Mouse (Mus musculus): ENCODE results near the gene 4933406M09Rik. TPM values are rescaled to one million over a fixed set of nuclear protein-coding genes. Genes with fewer than 3 reads are reported as not detected.

The 4933406M09Rik gene
- polyA plus RNA-seq, 1 experiment from 2014 or later = not detected

DNA sequence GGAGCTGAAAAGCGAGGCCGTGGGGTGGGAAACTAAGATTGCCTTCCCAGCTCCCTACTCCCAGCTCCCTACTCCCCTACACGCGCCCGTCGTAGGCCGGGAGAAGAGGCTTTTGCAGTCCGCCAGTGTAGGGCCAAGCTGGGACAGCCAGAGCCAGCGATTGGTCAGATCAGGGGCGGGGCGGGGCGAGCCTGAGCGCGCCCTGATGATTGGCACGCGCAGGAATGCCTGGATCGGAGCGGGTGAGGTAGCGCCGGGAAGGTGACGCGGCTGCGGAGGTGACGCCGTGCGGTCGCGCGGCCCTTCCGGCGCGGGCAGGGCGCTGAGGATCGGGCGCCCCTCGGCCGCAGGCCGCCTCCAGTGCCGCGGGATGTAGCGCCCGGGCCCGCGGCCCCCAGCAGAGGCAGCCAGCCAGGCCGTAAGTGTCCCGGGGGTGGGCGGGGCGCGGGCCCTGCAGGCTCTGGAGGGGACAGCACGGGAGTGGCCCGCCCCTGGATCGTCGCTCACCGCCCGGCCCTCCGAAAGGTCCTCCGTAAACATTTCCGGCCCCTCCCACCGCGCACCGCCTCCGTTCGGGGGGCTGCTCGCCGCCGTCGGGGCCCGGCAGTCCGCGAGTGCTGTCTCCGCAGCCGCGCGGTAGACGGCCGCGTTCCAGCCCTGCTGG is 29.6 kb downstream of the 4933406M09Rik start, which contains the start of gene Adipor1:
Gene Adipor1 (plus strand): TSS at position 211 of the 664 bp plus-strand sequence.
- Histone ChIP-seq H3K4me3 (ENCODE audit: low read depth, low read length) (peak within 1 kb of the TSS; percentile 80), H3K27ac (ENCODE audit: low read depth, low read length) (peak within 1 kb of the TSS; percentile 91), H3K4me1 (ENCODE audit: control insufficient read depth, insufficient read depth, low read length) (peaks cover 7% of the 10 kb centered on the region; the same call in 1 of the 2 replicates), H3K4me2 (ENCODE audit: low read depth) (peak within 1 kb of the TSS; percentile 65), H3K36me3 (ENCODE audit: control insufficient read depth, insufficient read depth, low read length) (no peaks in the 10 kb centered on the region), H3K9ac (ENCODE audit: low read length) (peak within 1 kb of the TSS; percentile 88), H3K27me3 (ENCODE audit: control insufficient read depth, insufficient read depth, low read length) (no peaks in the 10 kb centered on the region), H3K9me3 (ENCODE audit: control insufficient read depth, low read length) (no peaks in the 10 kb centered on the region)
- DNase-seq (ENCODE audit: low spot score) (peak; percentile 98), ATAC-seq (ENCODE audit: insufficient read depth, low FRiP score, low TSS enrichment) (peak; percentile 99)
- 0% methylated on average over 70 of the region's 77 CpGs for WGBS

DNA sequence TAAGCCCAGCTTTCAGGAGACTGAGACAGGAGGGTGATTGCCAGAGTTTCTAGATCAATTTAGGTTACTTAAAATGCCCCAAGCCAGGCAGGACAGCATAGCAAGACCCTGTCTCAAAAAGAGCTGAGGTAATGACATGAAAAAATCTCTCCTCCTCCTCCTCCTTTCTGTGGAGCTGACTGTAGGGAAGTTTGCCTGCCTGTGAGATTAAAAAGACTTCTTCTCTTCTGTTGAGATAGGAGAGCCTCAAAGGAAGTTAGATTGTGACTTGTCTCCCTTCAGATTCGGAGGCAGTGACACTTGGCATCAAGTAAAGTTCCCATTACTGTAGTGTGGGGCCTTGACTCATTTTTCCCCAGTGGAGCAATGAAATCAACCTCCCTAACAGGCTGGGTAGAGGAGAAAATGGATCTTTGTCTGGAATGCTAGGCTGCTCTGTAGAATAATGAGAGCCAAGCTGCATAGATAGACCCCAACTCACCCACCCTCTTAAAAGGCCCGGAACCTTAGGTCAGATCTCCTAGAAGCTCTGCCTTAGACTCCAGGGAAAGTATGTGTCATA is 32.8 kb downstream of the 4933406M09Rik start:
- ATAC-seq (ENCODE audit: insufficient read depth, low FRiP score, low TSS enrichment) (no peak), DNase-seq (ENCODE audit: low spot score) (no peak)
- Histone ChIP-seq H3K9ac (ENCODE audit: low read length) (no peak overlapping the region), H3K4me2 (ENCODE audit: low read depth) (no peak overlapping the region), H3K4me3 (ENCODE audit: low read depth, low read length) (no peak overlapping the region), H3K4me1 (ENCODE audit: control insufficient read depth, insufficient read depth, low read length) (peaks cover 7% of the 10 kb centered on the region; the same call in 1 of the 2 replicates), H3K36me3 (ENCODE audit: control insufficient read depth, insufficient read depth, low read length) (peaks cover 2% of the 10 kb centered on the region; the same call in 1 of the 2 replicates), H3K27ac (ENCODE audit: low read depth, low read length) (no peak overlapping the region), H3K27me3 (ENCODE audit: control insufficient read depth, insufficient read depth, low read length) (no peaks in the 10 kb centered on the region), H3K9me3 (ENCODE audit: control insufficient read depth, low read length) (no peaks in the 10 kb centered on the region)
- WGBS = 89% methylated on average over 2 of the region's 2 CpGs

DNA sequence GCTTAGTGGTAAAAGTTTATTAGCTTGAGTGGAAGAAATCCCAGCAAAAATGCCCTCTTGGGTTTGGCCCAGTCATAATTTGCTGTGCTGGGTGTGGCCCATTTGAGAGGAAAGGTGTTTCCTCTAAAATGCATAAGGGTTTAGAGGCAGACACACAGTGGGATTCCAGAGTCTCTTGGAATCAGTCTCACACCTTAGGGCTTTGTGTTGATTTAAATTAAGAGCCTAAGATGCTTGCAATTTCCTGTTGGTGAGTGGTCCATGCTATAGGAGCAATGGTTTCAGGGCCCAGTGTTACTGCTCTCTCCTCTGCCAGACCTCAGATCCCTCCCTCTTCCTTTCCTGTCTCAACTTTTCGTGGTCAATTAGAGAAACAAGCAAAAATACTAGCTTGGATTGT is 33.4 kb downstream of the 4933406M09Rik start:
- Histone ChIP-seq H3K4me3 (ENCODE audit: low read depth, low read length) (no peak overlapping the region), H3K4me1 (ENCODE audit: control insufficient read depth, insufficient read depth, low read length) (peaks cover 7% of the 10 kb centered on the region; the same call in 1 of the 2 replicates), H3K27ac (ENCODE audit: low read depth, low read length) (no peak overlapping the region), H3K9ac (ENCODE audit: low read length) (no peak overlapping the region), H3K9me3 (ENCODE audit: control insufficient read depth, low read length) (no peaks in the 10 kb centered on the region), H3K27me3 (ENCODE audit: control insufficient read depth, insufficient read depth, low read length) (no peaks in the 10 kb centered on the region), H3K36me3 (ENCODE audit: control insufficient read depth, insufficient read depth, low read length) (peaks cover 2% of the 10 kb centered on the region; the same call in 1 of the 2 replicates), H3K4me2 (ENCODE audit: low read depth) (no peak overlapping the region)
- DNase-seq (ENCODE audit: low spot score) (no peak), ATAC-seq (ENCODE audit: insufficient read depth, low FRiP score, low TSS enrichment) (no peak)
- WGBS = 70% methylated on average over 1 of the region's 1 CpGs

DNA sequence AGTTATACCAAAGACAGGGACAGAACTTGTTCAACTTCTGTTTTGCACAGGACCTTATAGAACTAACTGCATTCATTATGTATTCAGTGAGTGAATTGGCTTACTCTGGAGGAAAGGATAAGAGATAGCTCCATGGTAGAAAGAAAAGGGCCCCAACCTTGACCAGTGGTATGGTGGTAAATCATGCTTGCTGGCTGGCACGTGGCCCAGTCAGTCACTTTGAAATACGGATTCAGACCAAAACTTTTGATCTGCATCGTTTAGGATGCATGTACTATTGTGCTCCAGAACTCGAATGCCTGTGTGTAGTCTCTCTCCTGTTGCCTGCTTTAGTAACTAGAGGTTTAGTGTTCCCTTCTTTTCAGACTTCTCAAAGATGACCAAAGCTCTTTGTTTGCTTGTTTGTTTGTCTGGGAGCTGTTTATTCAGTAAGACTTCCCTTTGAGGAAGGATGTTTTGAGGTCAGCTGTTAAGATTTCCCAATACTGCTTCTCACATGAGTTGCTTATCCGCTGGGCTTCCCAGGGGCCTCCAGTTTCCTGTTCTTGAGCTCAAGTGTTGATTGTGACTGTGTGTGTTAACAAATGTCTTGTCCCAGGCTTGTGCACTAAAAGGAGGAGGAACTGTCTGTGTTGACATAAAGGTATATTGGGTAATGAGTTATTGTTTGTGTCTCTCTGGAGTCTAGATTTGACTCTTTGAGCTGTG is 34.2 kb downstream of the 4933406M09Rik start:
- ATAC-seq (ENCODE audit: insufficient read depth, low FRiP score, low TSS enrichment) (no peak), DNase-seq (ENCODE audit: low spot score) (no peak)
- Histone ChIP-seq H3K27me3 (ENCODE audit: control insufficient read depth, insufficient read depth, low read length) (no peaks in the 10 kb centered on the region), H3K4me1 (ENCODE audit: control insufficient read depth, insufficient read depth, low read length) (peaks cover 7% of the 10 kb centered on the region; the same call in 1 of the 2 replicates), H3K4me2 (ENCODE audit: low read depth) (no peak overlapping the region), H3K27ac (ENCODE audit: low read depth, low read length) (peak overlapping the region; percentile 39; the same call in 1 of the 2 replicates), H3K36me3 (ENCODE audit: control insufficient read depth, insufficient read depth, low read length) (peaks cover 4% of the 10 kb centered on the region), H3K4me3 (ENCODE audit: low read depth, low read length) (no peak overlapping the region), H3K9me3 (ENCODE audit: control insufficient read depth, low read length) (no peaks in the 10 kb centered on the region), H3K9ac (ENCODE audit: low read length) (no peak overlapping the region)
- 63% methylated on average over 5 of the region's 5 CpGs for WGBS

DNA sequence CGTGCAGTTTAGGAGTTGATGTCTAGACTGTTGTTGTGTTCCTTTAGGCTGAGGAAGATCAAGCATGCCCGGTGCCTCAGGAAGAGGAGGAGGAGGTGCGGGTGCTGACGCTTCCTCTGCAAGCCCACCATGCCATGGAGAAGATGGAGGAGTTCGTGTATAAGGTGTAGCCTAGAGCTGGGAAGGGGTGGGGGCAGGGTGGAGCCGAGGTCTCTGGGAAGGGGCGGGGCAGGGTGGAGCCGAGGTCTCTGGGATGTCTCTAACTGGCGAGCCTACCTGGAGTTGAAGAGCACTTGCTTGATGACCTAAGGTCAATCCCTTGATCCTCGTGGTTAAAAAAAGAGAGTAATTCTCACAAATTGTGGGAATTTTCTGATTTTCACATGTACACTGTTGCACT is 38.2 kb downstream of the 4933406M09Rik start:
- H3K4me1 ChIP-seq (ENCODE audit: control insufficient read depth, insufficient read depth, low read length) = no peaks in the 10 kb centered on the region; the same call in 1 of the 2 replicates
- no peak overlapping the region for H3K27ac ChIP-seq (ENCODE audit: low read depth, low read length)
- 79% methylated on average over 10 of the region's 10 CpGs for WGBS
- ATAC-seq (ENCODE audit: insufficient read depth, low FRiP score, low TSS enrichment) = no peak
- H3K4me2 ChIP-seq (ENCODE audit: low read depth) = no peak overlapping the region
- H3K9me3 ChIP-seq (ENCODE audit: control insufficient read depth, low read length) = no peaks in the 10 kb centered on the region
- no peak for DNase-seq (ENCODE audit: low spot score)
- H3K27me3 ChIP-seq (ENCODE audit: control insufficient read depth, insufficient read depth, low read length) = no peaks in the 10 kb centered on the region
- H3K36me3 ChIP-seq (ENCODE audit: control insufficient read depth, insufficient read depth, low read length) = peaks cover 24% of the 10 kb centered on the region
- H3K9ac ChIP-seq (ENCODE audit: low read length) = no peak overlapping the region
- no peak overlapping the region for H3K4me3 ChIP-seq (ENCODE audit: low read depth, low read length)

DNA sequence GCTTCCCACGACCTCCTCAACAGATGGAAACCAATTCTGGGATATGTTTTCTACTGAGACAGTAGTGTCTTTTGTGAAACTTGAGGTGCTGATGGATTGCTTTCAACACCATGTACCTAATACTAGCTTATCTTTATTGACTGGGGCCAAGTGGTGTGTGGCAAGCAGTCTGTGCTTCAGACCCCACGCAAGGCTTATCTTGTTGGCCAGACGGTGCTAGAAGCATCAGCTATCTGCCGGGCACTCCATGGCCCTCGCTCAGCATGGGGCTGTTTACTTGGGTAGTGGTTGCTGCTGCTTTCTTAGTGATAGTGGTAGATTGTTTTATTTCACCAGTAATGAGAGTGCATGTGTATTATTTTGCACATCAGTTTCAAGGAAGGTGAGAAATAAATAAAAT is 40.5 kb downstream of the 4933406M09Rik start:
- peaks cover 24% of the 10 kb centered on the region for H3K36me3 ChIP-seq (ENCODE audit: control insufficient read depth, insufficient read depth, low read length)
- ATAC-seq (ENCODE audit: insufficient read depth, low FRiP score, low TSS enrichment) = no peak

DNA sequence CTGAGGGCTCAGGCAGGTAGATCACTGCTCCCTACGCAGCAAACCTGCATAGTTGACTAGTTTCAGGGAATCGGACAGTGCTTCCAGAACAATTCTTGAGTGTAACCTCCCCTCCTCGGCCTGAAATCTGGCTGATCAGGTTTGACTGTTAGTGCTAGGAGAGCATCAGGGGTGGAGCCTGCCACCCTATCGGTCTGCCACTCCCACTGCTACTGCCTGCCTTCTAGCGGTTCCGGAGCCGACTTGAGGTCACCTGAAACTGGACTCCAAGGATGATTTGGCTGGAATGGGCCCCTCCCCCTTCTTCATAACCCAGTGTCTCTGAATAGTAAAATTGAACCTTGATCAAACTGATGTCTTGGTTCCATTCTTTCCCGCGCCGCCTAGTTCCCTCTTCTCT is 47.3 kb downstream of the 4933406M09Rik start:
- Histone ChIP-seq H3K4me1 (ENCODE audit: control insufficient read depth, insufficient read depth, low read length) (no peaks in the 10 kb centered on the region), H3K27ac (ENCODE audit: low read depth, low read length) (no peak overlapping the region), H3K9me3 (ENCODE audit: control insufficient read depth, low read length) (no peaks in the 10 kb centered on the region), H3K4me3 (ENCODE audit: low read depth, low read length) (no peak overlapping the region), H3K27me3 (ENCODE audit: control insufficient read depth, insufficient read depth, low read length) (no peaks in the 10 kb centered on the region), H3K9ac (ENCODE audit: low read length) (no peak overlapping the region), H3K4me2 (ENCODE audit: low read depth) (no peak overlapping the region), H3K36me3 (ENCODE audit: control insufficient read depth, insufficient read depth, low read length) (peaks cover 5% of the 10 kb centered on the region)
- DNase-seq (ENCODE audit: low spot score) (no peak), ATAC-seq (ENCODE audit: insufficient read depth, low FRiP score, low TSS enrichment) (no peak)
- 88% methylated on average over 10 of the region's 10 CpGs for WGBS

More for the DNA sequence above, 40.5 kb downstream of the 4933406M09Rik start:
- no peak overlapping the region for H3K27ac ChIP-seq (ENCODE audit: low read depth, low read length)
- DNase-seq (ENCODE audit: low spot score) = no peak
- no peak overlapping the region for H3K4me2 ChIP-seq (ENCODE audit: low read depth)
- WGBS = 89% methylated on average over 5 of the region's 5 CpGs
- no peaks in the 10 kb centered on the region for H3K4me1 ChIP-seq (ENCODE audit: control insufficient read depth, insufficient read depth, low read length)
- H3K4me3 ChIP-seq (ENCODE audit: low read depth, low read length) = no peak overlapping the region
- no peak overlapping the region for H3K9ac ChIP-seq (ENCODE audit: low read length)
- no peaks in the 10 kb centered on the region for H3K9me3 ChIP-seq (ENCODE audit: control insufficient read depth, low read length)
- no peaks in the 10 kb centered on the region for H3K27me3 ChIP-seq (ENCODE audit: control insufficient read depth, insufficient read depth, low read length)

DNA sequence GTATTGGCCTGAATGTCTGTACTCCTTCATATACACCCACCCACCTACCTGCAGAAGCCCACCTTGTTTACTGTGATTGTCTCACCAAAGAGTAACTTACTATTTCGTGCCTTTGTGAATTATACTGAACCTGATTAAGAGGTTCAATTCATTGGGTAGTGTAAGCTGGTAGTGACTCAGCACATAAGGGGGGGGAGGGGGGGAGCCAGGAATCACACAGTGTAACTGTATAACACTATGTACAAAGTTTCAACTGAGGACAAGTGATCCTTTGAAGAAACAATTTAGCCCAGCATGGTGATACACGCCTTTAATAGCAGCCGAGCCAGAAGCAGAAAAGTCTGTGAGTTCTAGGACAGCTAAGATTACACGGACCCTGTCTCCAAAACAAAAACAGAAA is 47.7 kb downstream of the 4933406M09Rik start:
- Histone ChIP-seq H3K4me3 (ENCODE audit: low read depth, low read length) (no peak overlapping the region), H3K36me3 (ENCODE audit: control insufficient read depth, insufficient read depth, low read length) (peaks cover under 1% of the 10 kb centered on the region; the same call in 1 of the 2 replicates), H3K9me3 (ENCODE audit: control insufficient read depth, low read length) (no peaks in the 10 kb centered on the region), H3K27ac (ENCODE audit: low read depth, low read length) (no peak overlapping the region), H3K9ac (ENCODE audit: low read length) (no peak overlapping the region), H3K4me1 (ENCODE audit: control insufficient read depth, insufficient read depth, low read length) (no peaks in the 10 kb centered on the region), H3K27me3 (ENCODE audit: control insufficient read depth, insufficient read depth, low read length) (no peaks in the 10 kb centered on the region), H3K4me2 (ENCODE audit: low read depth) (no peak overlapping the region)
- no peak for DNase-seq (ENCODE audit: low spot score)
- WGBS = 86% methylated on average over 4 of the region's 4 CpGs
- ATAC-seq (ENCODE audit: insufficient read depth, low FRiP score, low TSS enrichment) = no peak
